Mouse (Mus musculus) kidney, postnatal 0 days (tissue): ENCODE measurements around the gene Cblc. TPM values are rescaled to one million over a fixed set of nuclear protein-coding genes. Genes with fewer than 3 reads are reported as not detected.

Source experiments
- ATAC-seq: fragments of 200-750 bp; cut with Nextera tagmentation; replicated peaks from 2 replicates; pipeline ENCODE4 v1.8.0; 2017; ENCODE audit warnings: low read depth, moderate number of reproducible peaks, moderate TSS enrichment, moderate library complexity; ENCODE audit not compliant: low FRiP score
- DNase-seq: peaks from one replicate; pipeline ENCODE4 v3.0.0-alpha.2; 2016; ENCODE audit warnings: low spot score
- H3K27ac ChIP-seq: fragments of 300-500 bp; sonication (generic); 2 replicates; pipeline ENCODE4 v1.5.1; 2014; ENCODE audit warnings: mild to moderate bottlenecking
- H3K27me3 ChIP-seq: fragments of 300-500 bp; sonication (generic); 2 replicates; pipeline ENCODE4 v1.6.1; 2014; ENCODE audit warnings: low read length, mixed read lengths; ENCODE audit not compliant: insufficient read depth
- H3K36me3 ChIP-seq: fragments of 300-500 bp; sonication (generic); 2 replicates; pipeline ENCODE4 v1.6.1; 2014; ENCODE audit warnings: low read length, mixed read lengths; ENCODE audit not compliant: insufficient read depth
- H3K4me1 ChIP-seq: fragments of 300-500 bp; sonication (generic); replicated peaks from 2 replicates; pipeline ENCODE4 v1.6.1; 2014; ENCODE audit warnings: antibody characterized with exemption, low read length, mixed read lengths; ENCODE audit not compliant: insufficient read depth
- H3K4me2 ChIP-seq: fragments of 300-500 bp; sonication (generic); 2 replicates; pipeline ENCODE4 v1.6.1; 2014; ENCODE audit warnings: mild to moderate bottlenecking, low read length, moderate library complexity, mixed read lengths
- H3K4me3 ChIP-seq: fragments of 300-500 bp; sonication (generic); replicated peaks from 2 replicates; pipeline ENCODE4 v1.5.1; 2014; ENCODE audit warnings: low read depth, low read length
- H3K9ac ChIP-seq: fragments of 300-500 bp; sonication (generic); 2 replicates; pipeline ENCODE4 v1.6.1; 2014; ENCODE audit warnings: low read depth, low read length
- H3K9me3 ChIP-seq: fragments of 300-500 bp; sonication (generic); replicated peaks from 2 replicates; pipeline ENCODE4 v1.6.1; 2016; ENCODE audit warnings: low read length, inconsistent platforms, mixed read lengths
- CTCF ChIP-seq: IDR thresholded peaks from 2 replicates; pipeline ENCODE4 v1.5.1; 2016; ENCODE audit warnings: antibody characterized with exemption, low read depth, mild to moderate bottlenecking, moderate library complexity
- WGBS: fragments of 180-500 bp; shearing (Covaris S2); extraction: QIAGEN DNeasy Blood & Tissue Kit; methylation state at CpG from one replicate; pipeline ENCODE4 v1.1.7; 2014; 5-methylcytosine and 5-hydroxymethylcytosine counted together
- polyA plus RNA-seq: library from polyadenylated mRNA; unstranded; fragments of >200 nt; fragmentation: Nextera tagmentation; extraction: Ambion mirVana; gene quantifications from 2 replicates; pipeline ENCODE4 v1.2.1, GENCODE M21; 2015

The Cblc gene
- polyA plus RNA-seq, 1 experiment from 2014 or later, result 14.6 TPM

DNA sequence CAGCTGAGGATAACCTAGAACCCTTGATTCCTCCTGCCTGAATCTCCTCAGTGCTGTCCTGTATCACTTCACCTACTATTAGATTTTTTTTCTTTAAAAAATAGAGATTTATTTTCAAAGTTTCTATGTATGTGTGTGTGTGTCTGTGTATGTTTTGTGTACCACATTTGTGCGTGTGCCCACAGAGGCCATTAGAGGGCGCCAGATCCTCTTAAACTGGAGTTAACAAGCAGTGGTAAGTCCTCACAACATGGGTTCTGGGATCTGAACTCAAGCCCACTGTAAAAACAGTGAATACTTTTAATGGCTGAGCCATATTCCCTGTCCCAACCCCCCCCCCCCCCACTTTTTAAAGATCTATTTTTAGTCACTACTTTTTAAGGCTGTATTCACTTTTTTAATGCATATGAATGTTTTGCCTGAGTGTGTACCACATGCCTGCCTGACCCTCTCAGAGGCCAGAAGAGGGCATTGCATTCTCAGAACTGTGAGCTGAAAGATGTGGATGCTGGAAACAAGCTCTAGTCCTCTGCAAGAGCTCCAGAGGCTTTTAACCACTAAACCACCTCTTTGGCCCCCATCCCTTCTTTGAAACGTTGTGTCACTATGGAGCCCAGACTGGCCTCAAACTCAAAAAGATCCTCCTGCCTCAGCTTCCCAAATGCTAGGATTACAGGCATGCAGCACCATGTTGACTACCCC lies 23.9 kb upstream of the Cblc start:
- Histone ChIP-seq H3K27ac (no peak overlapping the region), H3K27me3 (no peaks in the 10 kb centered on the region; the same call in 1 of the 2 replicates), H3K4me3 (no peak overlapping the region), H3K4me2 (no peak overlapping the region), H3K9me3 (no peaks in the 10 kb centered on the region), H3K36me3 (no peaks in the 10 kb centered on the region), H3K9ac (no peak overlapping the region), H3K4me1 (peaks cover 38% of the 10 kb centered on the region)
- no peak for TF ChIP-seq CTCF
- ATAC-seq (no peak), DNase-seq (no peak)
- WGBS, result 79% methylated on average over 3 of the region's 3 CpGs

DNA sequence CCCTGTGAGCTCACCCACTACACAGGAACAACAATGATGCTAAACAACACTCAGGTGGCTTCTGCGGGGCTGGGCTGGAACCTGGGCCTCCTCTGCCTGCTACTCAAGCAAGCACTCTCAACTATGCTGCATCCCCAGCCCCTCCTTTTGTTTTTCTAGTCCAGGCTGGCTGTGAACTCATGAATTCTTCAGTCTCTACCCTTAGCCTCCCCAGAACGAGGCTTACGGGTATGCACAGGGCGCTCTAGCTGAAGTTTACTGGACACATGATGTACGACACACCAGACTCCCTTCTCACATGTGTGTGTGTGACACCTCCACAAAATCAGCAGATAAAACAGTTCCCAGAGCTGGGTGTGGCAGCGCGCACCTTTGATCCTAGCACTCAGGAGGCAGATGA lies 22.3 kb upstream of the Cblc start:
- Histone ChIP-seq H3K9ac (no peak overlapping the region), H3K4me2 (no peak overlapping the region), H3K27ac (no peak overlapping the region), H3K4me3 (no peak overlapping the region), H3K4me1 (peaks cover 33% of the 10 kb centered on the region), H3K36me3 (no peaks in the 10 kb centered on the region), H3K27me3 (no peaks in the 10 kb centered on the region; the same call in 1 of the 2 replicates), H3K9me3 (no peaks in the 10 kb centered on the region)
- DNase-seq (no peak), ATAC-seq (no peak)
- no peak for TF ChIP-seq CTCF
- 80% methylated on average over 7 of the region's 7 CpGs for WGBS

DNA sequence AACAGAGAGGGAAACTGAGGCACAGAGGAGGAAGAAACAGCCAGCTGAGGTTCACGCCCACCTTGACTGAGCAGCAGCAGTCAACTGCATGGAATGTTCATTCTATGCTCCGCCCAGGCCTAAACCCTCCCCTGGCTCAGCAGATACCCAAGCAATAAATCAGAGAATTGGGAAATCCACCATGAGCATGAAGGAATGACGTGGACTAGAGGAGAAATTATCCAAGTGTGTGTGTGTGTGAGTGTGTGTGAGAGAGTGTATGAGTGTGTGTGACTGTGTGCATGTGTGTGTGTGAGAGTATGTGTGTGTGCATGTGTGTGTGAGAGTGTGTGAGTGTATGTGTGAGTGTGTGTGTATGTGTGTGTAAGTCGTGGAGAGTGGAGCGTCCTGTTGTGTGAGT lies 21.8 kb upstream of the Cblc start:
- no peaks in the 10 kb centered on the region for H3K36me3 ChIP-seq
- H3K4me1 ChIP-seq, result peaks cover 29% of the 10 kb centered on the region
- H3K4me3 ChIP-seq, result no peak overlapping the region
- H3K9me3 ChIP-seq, result no peaks in the 10 kb centered on the region
- no peak overlapping the region for H3K9ac ChIP-seq
- peak; percentile 39 for DNase-seq
- no peak for TF ChIP-seq CTCF
- H3K27ac ChIP-seq, result no peak overlapping the region
- no peaks in the 10 kb centered on the region; the same call in 1 of the 2 replicates for H3K27me3 ChIP-seq
- H3K4me2 ChIP-seq, result no peak overlapping the region
- no peak for ATAC-seq
- WGBS, result 75% methylated on average over 5 of the region's 5 CpGs

DNA sequence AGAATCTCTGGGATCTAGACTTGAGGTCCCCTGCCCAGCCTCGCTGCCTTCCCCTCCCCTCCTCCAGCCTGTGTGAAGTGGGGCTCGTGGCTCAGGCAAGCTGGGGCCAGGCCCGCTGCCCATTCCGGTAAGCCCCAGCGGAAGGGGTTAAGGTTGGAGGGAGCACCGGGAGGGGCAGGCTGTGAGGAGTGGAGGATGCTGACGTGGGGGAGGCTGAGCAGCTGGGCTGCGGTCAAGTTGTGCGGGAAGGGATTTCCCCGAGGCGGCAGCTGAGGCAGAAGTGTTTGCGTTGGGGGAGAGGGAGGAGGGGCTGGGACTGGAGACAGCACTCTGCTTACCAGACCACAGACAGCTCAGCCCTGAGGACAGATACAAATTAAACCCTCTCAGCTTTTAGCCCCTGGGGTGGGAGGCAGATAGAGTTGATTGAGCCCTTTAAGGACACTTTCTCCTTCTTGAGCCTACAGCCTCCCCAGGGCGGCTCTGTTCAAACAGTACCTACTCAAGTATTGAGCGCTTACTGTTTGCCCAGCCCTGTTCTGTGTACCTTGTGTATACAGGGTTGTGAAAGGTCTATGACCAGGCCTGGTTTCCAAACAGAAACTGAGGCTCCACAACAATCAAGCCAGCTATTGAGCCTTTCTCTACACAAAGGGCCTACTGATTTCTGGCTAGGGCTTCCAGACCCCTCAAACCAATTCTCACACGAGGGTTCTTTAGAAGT lies 20.9 kb upstream of the Cblc start:
- no peaks in the 10 kb centered on the region; the same call in 1 of the 2 replicates for H3K27me3 ChIP-seq
- no peaks in the 10 kb centered on the region for H3K9me3 ChIP-seq
- 11% methylated on average over 15 of the region's 15 CpGs for WGBS
- H3K9ac ChIP-seq, result peak overlapping the region; percentile 53
- H3K4me1 ChIP-seq, result peaks cover 22% of the 10 kb centered on the region
- no peak for TF ChIP-seq CTCF
- peak overlapping the region; percentile 51 for H3K27ac ChIP-seq
- H3K4me2 ChIP-seq, result peak overlapping the region; percentile 79
- peak; percentile 89 for DNase-seq
- no peak overlapping the region for H3K4me3 ChIP-seq
- peak; percentile 66 for ATAC-seq
- no peaks in the 10 kb centered on the region for H3K36me3 ChIP-seq

DNA sequence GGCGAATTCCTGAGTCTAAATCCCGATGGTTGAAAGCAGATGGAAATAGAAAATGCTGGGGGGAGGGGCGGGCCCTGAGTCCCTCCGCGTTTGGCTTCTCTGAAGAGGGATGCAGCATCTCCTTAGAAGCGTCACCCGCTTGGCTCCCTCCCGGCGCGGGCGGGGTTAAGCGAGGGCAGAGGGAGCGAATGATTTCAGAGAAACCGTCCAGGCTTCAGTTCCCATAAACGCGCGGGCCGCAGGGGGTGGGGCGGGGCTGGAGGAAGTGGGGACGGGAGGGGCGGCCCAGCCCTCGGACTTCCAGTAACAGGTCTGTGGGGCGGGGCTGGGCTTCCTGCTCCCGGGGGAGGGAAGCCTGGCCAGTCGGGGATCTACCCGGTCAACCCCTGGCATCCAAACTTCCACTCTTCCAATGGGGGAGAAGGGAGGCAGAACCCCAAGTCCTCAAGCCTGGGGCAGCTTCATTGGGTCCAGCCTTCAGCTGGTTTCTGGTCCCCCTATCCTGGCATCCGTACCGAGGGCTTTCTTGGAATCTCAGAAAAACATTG lies 19.7 kb upstream of the Cblc start:
- ATAC-seq, result peak; percentile 67
- WGBS, result under 1% methylated on average over 28 of the region's 28 CpGs

More for the DNA sequence above, 19.7 kb upstream of the Cblc start:
- H3K4me1 ChIP-seq, result peaks cover 18% of the 10 kb centered on the region
- peak; percentile 88 for DNase-seq
- H3K9ac ChIP-seq, result peak overlapping the region; percentile 53
- TF ChIP-seq CTCF, result no peak
- no peaks in the 10 kb centered on the region for H3K9me3 ChIP-seq
- H3K36me3 ChIP-seq, result no peaks in the 10 kb centered on the region
- peak overlapping the region; percentile 35 for H3K4me3 ChIP-seq
- peak overlapping the region; percentile 52 for H3K27ac ChIP-seq
- H3K27me3 ChIP-seq, result no peaks in the 10 kb centered on the region; the same call in 1 of the 2 replicates
- H3K4me2 ChIP-seq, result peak overlapping the region; percentile 79
